Mouse (Mus musculus): ENCODE data around the gene Tmcc2. TPM values are rescaled to one million over a fixed set of nuclear protein-coding genes. Genes with fewer than 3 reads are reported as not detected.

Tmcc2 gene
- total and polyA plus RNA-seq, 3 experiments, result 4.1 to 7.2 TPM; not detected in 1

DNA sequence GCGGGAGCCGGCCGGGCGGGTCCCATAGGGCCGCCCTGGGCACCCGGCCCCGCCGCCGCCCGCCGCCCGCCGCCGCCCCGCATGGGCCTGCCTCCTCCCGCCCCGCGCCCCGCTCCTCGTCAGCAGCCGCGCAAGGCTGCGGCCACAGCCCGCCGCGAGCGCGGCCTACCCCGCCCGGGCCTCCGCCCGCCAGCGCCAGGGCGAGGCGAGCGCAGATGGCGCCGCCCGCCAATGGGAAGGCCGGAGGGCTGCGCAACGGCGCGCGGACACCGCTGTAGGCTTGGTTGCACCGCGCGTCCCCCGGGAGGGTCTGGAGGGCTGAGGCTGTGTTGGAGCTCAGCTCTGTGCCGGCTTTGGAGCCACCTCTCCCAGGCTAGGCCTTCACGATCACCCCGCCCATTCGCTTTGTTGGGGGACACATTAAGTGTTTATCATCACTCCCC is 520 bp upstream of the Tmcc2 start:
- Histone ChIP-seq H3K27me3 (ENCODE audit: control insufficient read depth in 1 of 2, insufficient read depth in 2 of 2, low read length in 2 of 2) (no peaks in the 10 kb centered on the region; a peak in 1 of 4 replicates), H3K27ac (ENCODE audit: control insufficient read depth, low read depth, low read length) (no peak overlapping the region), H3K9me3 (replicated peaks; ENCODE audit: insufficient read depth, low read length) (no peaks in the 10 kb centered on the region), H3K4me3 (ENCODE audit: control insufficient read depth in 1 of 2, insufficient read depth in 1 of 2, low read depth in 2 of 2, low read length in 2 of 2) (peak overlapping the region; percentile 54 to 61; a peak in 3 of 4 replicates), H3K79me2 (ENCODE audit: control insufficient read depth, insufficient read depth, low read length, poor library complexity) (no peaks in the 10 kb centered on the region), H3K4me1 (ENCODE audit: control insufficient read depth in 1 of 2, insufficient read depth in 2 of 2, low read length in 2 of 2) (peaks cover 2 to 8% of the 10 kb centered on the region in 2 experiments; a peak in 2 of 4 replicates), H3K36me3 (ENCODE audit: control insufficient read depth in 1 of 2, insufficient read depth in 2 of 2, low read length in 2 of 2) (peaks cover 0 to 3% of the 10 kb centered on the region in 2 experiments; a peak in 2 of 4 replicates), H3K9ac (ENCODE audit: control insufficient read depth, low read depth, low read length, poor library complexity, severe bottlenecking) (peak overlapping the region; percentile 71)
- peak; percentile 44; the same call in 1 of the 2 replicates for TF ChIP-seq NRF1 (IDR thresholded peaks at IDR 0.05; ENCODE audit: insufficient read depth, low read depth, low read length, poor library complexity, severe bottlenecking)
- peak in 1 of 2 experiments; percentile 38; a peak in 2 of 4 replicates for TF ChIP-seq POLR2A (IDR thresholded peaks at IDR 0.05; ENCODE audit: control insufficient read depth in 1 of 2, insufficient read depth in 1 of 2, low read depth in 1 of 2, low read length in 2 of 2, poor library complexity in 1 of 2)
- no peak for TF ChIP-seq GATA1 (IDR thresholded peaks at IDR 0.05; ENCODE audit: low read depth, low read length)
- TF ChIP-seq UBTF (IDR thresholded peaks at IDR 0.05; ENCODE audit: borderline replicate concordance, insufficient read depth, low read depth, low read length), result 0 out of 2 replicates have a peak, but pooled peaks have one; percentile 70
- TF ChIP-seq MEF2A (IDR thresholded peaks at IDR 0.05; ENCODE audit: extremely low read depth, insufficient replicate concordance, low read depth, low read length, poor library complexity, severe bottlenecking), result no peak
- DNase-seq (ENCODE audit: low read depth, low spot score), result peak; percentile 51

DNA sequence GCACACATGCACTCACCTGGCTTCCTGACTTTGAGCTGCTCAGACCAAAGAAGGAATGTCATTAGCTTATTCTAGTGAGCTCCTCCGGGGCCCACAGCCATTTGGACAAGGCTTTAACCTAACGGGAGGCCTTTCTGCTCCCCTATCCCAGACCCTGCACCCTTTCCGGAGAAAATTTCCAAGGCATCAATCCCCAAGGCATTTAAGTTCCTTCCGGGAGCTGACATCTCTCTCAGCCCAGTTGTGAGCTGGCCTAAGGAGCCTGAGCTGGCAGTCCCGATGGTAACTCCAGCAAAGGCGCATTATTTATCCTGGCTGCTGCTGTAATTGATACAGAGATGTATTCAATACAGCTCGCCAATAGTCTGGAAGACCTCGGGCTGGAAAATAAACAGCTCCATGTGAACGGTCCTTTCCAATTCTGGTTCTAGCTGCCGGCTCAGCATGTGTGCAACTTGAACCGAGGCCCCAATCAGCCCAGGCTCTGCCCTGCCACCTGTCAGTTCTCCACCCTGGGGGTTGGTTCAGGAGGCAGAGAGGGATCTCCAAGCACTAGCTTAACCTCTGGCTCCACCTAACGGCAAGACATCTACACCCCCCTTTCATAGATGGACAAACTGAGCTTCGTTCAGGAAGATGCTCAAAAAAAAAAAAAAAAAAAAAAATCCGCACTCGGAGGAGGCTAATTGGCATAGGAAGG is 1.0 kb downstream of the Tmcc2 start:
- Histone ChIP-seq H3K36me3 (ENCODE audit: control insufficient read depth in 1 of 2, insufficient read depth in 2 of 2, low read length in 2 of 2) (peaks cover 0 to 3% of the 10 kb centered on the region in 2 experiments; a peak in 2 of 4 replicates), H3K9me3 (replicated peaks; ENCODE audit: insufficient read depth, low read length) (no peaks in the 10 kb centered on the region), H3K27ac (ENCODE audit: control insufficient read depth, low read depth, low read length) (no peak overlapping the region), H3K4me3 (ENCODE audit: control insufficient read depth in 1 of 2, insufficient read depth in 1 of 2, low read depth in 2 of 2, low read length in 2 of 2) (peak overlapping the region; percentile 50 to 61), H3K9ac (ENCODE audit: control insufficient read depth, low read depth, low read length, poor library complexity, severe bottlenecking) (no peak overlapping the region), H3K79me2 (ENCODE audit: control insufficient read depth, insufficient read depth, low read length, poor library complexity) (no peaks in the 10 kb centered on the region), H3K4me1 (ENCODE audit: control insufficient read depth in 1 of 2, insufficient read depth in 2 of 2, low read length in 2 of 2) (peaks cover 2 to 8% of the 10 kb centered on the region in 2 experiments; a peak in 2 of 4 replicates), H3K27me3 (ENCODE audit: control insufficient read depth in 1 of 2, insufficient read depth in 2 of 2, low read length in 2 of 2) (no peaks in the 10 kb centered on the region; a peak in 1 of 4 replicates)
- DNase-seq (ENCODE audit: low read depth, low spot score), result peak; percentile 72
- TF ChIP-seq MAZ (IDR thresholded peaks at IDR 0.05; ENCODE audit: low read depth, low read length) (0 out of 2 replicates have a peak, but pooled peaks have one; percentile 28), HCFC1 (IDR thresholded peaks at IDR 0.05; ENCODE audit: low read depth, low read length) (no peak), E2F4 (IDR thresholded peaks at IDR 0.05; ENCODE audit: borderline replicate concordance, low read depth, low read length) (no peak), ZC3H11A (IDR thresholded peaks at IDR 0.05; ENCODE audit: low read depth, low read length) (peak; percentile 67), ZMIZ1 (IDR thresholded peaks at IDR 0.05; ENCODE audit: low read depth, low read length) (0 out of 2 replicates have a peak, but pooled peaks have one; percentile 39), RAD21 (IDR thresholded peaks at IDR 0.05; ENCODE audit: low read depth, low read length) (peak; percentile 71), ZKSCAN1 (IDR thresholded peaks at IDR 0.05; ENCODE audit: low read depth, low read length) (no peak), SMC3 (IDR thresholded peaks at IDR 0.05; ENCODE audit: low read depth, low read length) (peak; percentile 57), MAFK (IDR thresholded peaks at IDR 0.05; ENCODE audit: borderline replicate concordance, low read depth, low read length) (no peak), CHD2 (IDR thresholded peaks at IDR 0.05; ENCODE audit: low read length) (no peak; the same call in 1 of the 2 replicates), USF1 (IDR thresholded peaks at IDR 0.05; ENCODE audit: low read depth, low read length) (no peak), GABPA (IDR thresholded peaks at IDR 0.05; ENCODE audit: low read depth, low read length) (no peak), RCOR1 (IDR thresholded peaks at IDR 0.05; ENCODE audit: low read depth, low read length) (0 out of 2 replicates have a peak, but pooled peaks have one; percentile 32), TCF12 (IDR thresholded peaks at IDR 0.05; ENCODE audit: low read depth, low read length) (no peak), MYC (IDR thresholded peaks at IDR 0.05; ENCODE audit: low read depth, low read length) (peak; percentile 39; the same call in 1 of the 2 replicates), NELFE (IDR thresholded peaks at IDR 0.05; ENCODE audit: low read depth, low read length) (no peak), TBP (IDR thresholded peaks at IDR 0.05; ENCODE audit: low read depth, low read length) (no peak), TAL1 (IDR thresholded peaks at IDR 0.05; ENCODE audit: low read length) (no peak), ETS1 (IDR thresholded peaks at IDR 0.05; ENCODE audit: low read depth, low read length) (no peak), GATA1 (IDR thresholded peaks at IDR 0.05; ENCODE audit: low read depth, low read length) (no peak), MXI1 (IDR thresholded peaks at IDR 0.05; ENCODE audit: low read depth, low read length) (peak; percentile 59), ZNF384 (IDR thresholded peaks at IDR 0.05; ENCODE audit: low read depth, low read length) (peak; percentile 84), SIN3A (IDR thresholded peaks at IDR 0.05; ENCODE audit: low read length) (peak; percentile 43), POLR2AphosphoS5 (IDR thresholded peaks at IDR 0.05; ENCODE audit: borderline replicate concordance, low read depth, low read length) (no peak), POLR2A (IDR thresholded peaks at IDR 0.05; ENCODE audit: control insufficient read depth in 1 of 2, insufficient read depth in 1 of 2, low read depth in 1 of 2, low read length in 2 of 2, poor library complexity in 1 of 2) (no peak), POLR2AphosphoS2 (IDR thresholded peaks at IDR 0.05; ENCODE audit: low read length) (no peak; the same call in 1 of the 2 replicates)

All from MEL (cell line).